In the genomic region with DNA sequence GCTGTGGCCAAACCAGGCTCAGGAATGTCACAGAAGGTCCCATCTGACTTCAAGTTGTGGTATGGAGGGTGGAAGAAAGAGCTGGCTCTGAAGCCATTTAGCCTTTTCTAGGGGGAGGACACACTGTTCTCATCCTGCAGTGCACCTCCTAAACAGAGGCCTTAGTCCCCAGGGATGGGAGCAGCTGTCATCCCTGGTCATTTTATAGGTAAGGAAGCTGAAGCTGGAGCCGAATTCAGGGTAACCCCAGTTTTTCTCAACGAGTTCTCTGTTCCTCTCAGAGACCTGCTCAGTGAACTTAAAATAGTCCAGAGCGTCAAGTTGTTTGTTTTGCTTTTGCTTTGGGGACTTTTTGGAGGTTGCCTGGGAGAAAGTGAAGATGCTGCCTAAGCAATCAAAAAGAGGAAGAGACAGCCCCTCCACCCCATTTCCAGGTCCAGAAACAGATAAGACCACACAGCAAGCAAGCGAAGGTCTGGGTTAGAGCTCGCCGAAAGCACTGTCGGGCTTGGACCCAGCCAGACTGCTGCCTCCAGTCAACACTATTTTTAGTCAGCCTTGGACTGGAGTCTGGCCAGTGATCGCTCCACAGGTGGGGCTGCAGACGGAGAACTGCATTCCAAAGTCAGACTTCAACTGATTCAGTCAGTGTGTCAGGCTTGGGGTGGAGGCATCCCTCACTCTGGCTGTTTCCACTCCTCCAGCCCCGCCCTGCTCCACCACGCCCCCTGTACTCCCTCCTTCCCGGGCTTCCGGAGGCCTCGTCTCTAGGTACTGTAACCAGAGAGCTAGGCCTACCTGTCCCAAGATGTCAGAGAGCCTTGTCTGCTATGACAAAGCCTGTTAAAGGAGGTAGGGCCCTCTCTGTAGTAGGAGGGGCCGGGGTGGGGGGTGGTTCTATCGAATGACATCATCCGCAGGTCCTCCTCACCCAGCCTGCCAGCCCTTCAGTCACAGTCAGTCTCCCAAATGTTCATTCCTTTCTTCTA, we compare ENCODE assay signal across 8 mouse cellular contexts. TPM values are rescaled to one million over a fixed set of nuclear protein-coding genes. Genes with fewer than 3 reads are reported as not detected.
DNase-seq lines count a peak whose midpoint lies in the region; ATAC-seq lines count a peak whose summit lies in the region.

No protein-coding gene starts in this region.

- peak; percentile 38 to 43 for ATAC-seq in hematopoietic stem cell, adult 5-6 weeks (replicated peaks in 1 of 2; ENCODE audit: insufficient read depth in 1 of 2, low FRiP score in 2 of 2, low TSS enrichment in 1 of 2, low read depth in 1 of 2, poor library complexity in 2 of 2, severe bottlenecking in 2 of 2)
- ATAC-seq in liver, embryonic 12.5 days: peak; percentile 68

- 7% methylated on average over 17 of the region's 17 CpGs for WGBS in liver, embryonic 12.5 days (ENCODE audit: insufficient replicate concordance)

- H3K36me3 ChIP-seq in erythroblast, embryonic 14.5 days (ENCODE audit: control insufficient read depth): no peaks in the 10 kb centered on the region
- no peaks in the 10 kb centered on the region for H3K36me3 ChIP-seq in liver, embryonic 12.5 days

- H3K27me3 ChIP-seq in erythroblast, embryonic 14.5 days (ENCODE audit: control insufficient read depth): peaks cover 32% of the 10 kb centered on the region
- peaks cover 12% of the 10 kb centered on the region; the same call in 1 of the 2 replicates for H3K27me3 ChIP-seq in liver, embryonic 12.5 days (replicated peaks)

- peak overlapping the region; percentile 23 for H3K27ac ChIP-seq in liver, embryonic 12.5 days

- H3K4me3 ChIP-seq in erythroblast, embryonic 14.5 days (replicated peaks): peak overlapping the region; percentile 7
- peak overlapping the region; percentile 27 for H3K4me3 ChIP-seq in liver, embryonic 12.5 days

- H3K9ac ChIP-seq in liver, embryonic 12.5 days: no peak overlapping the region

- H3K9me3 ChIP-seq in erythroblast, embryonic 14.5 days (ENCODE audit: control insufficient read depth, low read length): no peaks in the 10 kb centered on the region
- no peaks in the 10 kb centered on the region for H3K9me3 ChIP-seq in liver, embryonic 12.5 days (replicated peaks)

- DNase-seq in layer of hippocampus, adult 11-12 months (ENCODE audit: low spot score): peak; percentile 36
- DNase-seq in layer of hippocampus, postnatal 25 days (ENCODE audit: extremely low spot score in 1 of 2, low spot score in 1 of 2): no peak
- peak; percentile 76 for DNase-seq in adrenal gland, postnatal 14 days
- DNase-seq in ovary, adult 18-20 months (ENCODE audit: low spot score): peak; percentile 70
- DNase-seq in urinary bladder, adult 2 months (ENCODE audit: low spot score): peak; percentile 53

- peak overlapping the region; percentile 59 for H3K4me2 ChIP-seq in liver, embryonic 12.5 days

- H3K4me1 ChIP-seq in erythroblast, embryonic 14.5 days (ENCODE audit: control insufficient read depth): peaks cover 20% of the 10 kb centered on the region
- peaks cover 26% of the 10 kb centered on the region for H3K4me1 ChIP-seq in liver, embryonic 12.5 days

RNA-seq across cellular contexts. Expression of a gene that starts 24.8 kb away (rescaled TPM):
- 10 to 100 TPM; 48.1 to 49.7 TPM for total RNA-seq in layer of hippocampus, postnatal 25 days (2021)
- total RNA-seq in adrenal gland, postnatal 14 days (2021): 23.8 and 25.9 TPM in 2 replicates
- polyA plus RNA-seq in erythroblast, embryonic 14.5 days (2012): 14.0 and 19.6 TPM in 2 replicates
- total RNA-seq in hematopoietic stem cell, adult 5-6 weeks (2017): 59.5 and 74.9 TPM in 2 replicates
- polyA plus RNA-seq in liver, embryonic 12.5 days (2016; fragmentation: Nextera tagmentation; extraction: Ambion mirVana): 7.1 TPM in 2 replicates
- polyA plus RNA-seq in urinary bladder, adult 2 months (2012; rRNA removed): 25.9 and 28.9 TPM in 2 replicates

RNA-seq across cellular contexts. Expression of a gene that starts 41.5 kb away (rescaled TPM):
- total RNA-seq in layer of hippocampus, postnatal 25 days (2021): 10 to 100 TPM; 27.7 to 30.9 TPM
- total RNA-seq in adrenal gland, postnatal 14 days (2021): 175 and 204 TPM in 2 replicates
- 6.5 and 8.1 TPM in 2 replicates for polyA plus RNA-seq in erythroblast, embryonic 14.5 days (2012)
- total RNA-seq in hematopoietic stem cell, adult 5-6 weeks (2017): 129 and 145 TPM in 2 replicates
- 176 and 179 TPM in 2 replicates for polyA plus RNA-seq in liver, embryonic 12.5 days (2016; fragmentation: Nextera tagmentation; extraction: Ambion mirVana)
- polyA plus RNA-seq in urinary bladder, adult 2 months (2012; rRNA removed): 59.2 and 75.5 TPM in 2 replicates

Comparison
In these comparisons a context has a peak if more than half of its experiments do, and no peak if none do; other contexts are left out.
1. DNase-seq: peak in layer of hippocampus, adult 11-12 months (single experiment), adrenal gland, postnatal 14 days (single experiment), ovary, adult 18-20 months (single experiment) and urinary bladder, adult 2 months (single experiment); none in layer of hippocampus, postnatal 25 days (0 of 2).